Mouse (Mus musculus) heart, embryonic 11.5 days (tissue): ENCODE data around the gene Rbsn. TPM values are rescaled to one million over a fixed set of nuclear protein-coding genes. Genes with fewer than 3 reads are reported as not detected.
A peak's percentile ranks its signal among the peaks of the same experiment; 100 is the strongest.

ENCODE experiments used
- ATAC-seq: fragments of 200-750 bp; cut with Nextera tagmentation; replicated peaks from 2 replicates; pipeline ENCODE4 v1.8.0; 2017; ENCODE audit warnings: moderate library complexity; ENCODE audit not compliant: insufficient number of reproducible peaks, low FRiP score, low TSS enrichment
- H3K27ac ChIP-seq: fragments of 300-500 bp; sonication (generic); 2 replicates; pipeline ENCODE4 v1.5.1; 2014; ENCODE audit warnings: mild to moderate bottlenecking, low read depth, low read length
- H3K27me3 ChIP-seq: fragments of 300-500 bp; sonication (generic); 2 replicates; pipeline ENCODE4 v1.6.1; 2014; ENCODE audit warnings: mild to moderate bottlenecking, low read length, mixed read lengths; ENCODE audit not compliant: control insufficient read depth, insufficient read depth
- H3K36me3 ChIP-seq: fragments of 300-500 bp; sonication (generic); 2 replicates; pipeline ENCODE4 v1.6.1; 2014; ENCODE audit warnings: mild to moderate bottlenecking, low read length, moderate library complexity, mixed read lengths; ENCODE audit not compliant: control insufficient read depth, insufficient read depth
- H3K4me1 ChIP-seq: fragments of 300-500 bp; sonication (generic); 2 replicates; pipeline ENCODE4 v1.6.1; 2014; ENCODE audit warnings: low read length; ENCODE audit not compliant: control insufficient read depth, insufficient read depth
- H3K4me2 ChIP-seq: fragments of 300-500 bp; sonication (generic); 2 replicates; pipeline ENCODE4 v1.6.1; 2014; ENCODE audit warnings: mild to moderate bottlenecking, moderate library complexity
- H3K4me3 ChIP-seq: fragments of 300-500 bp; sonication (generic); 2 replicates; pipeline ENCODE4 v1.5.1; 2014; ENCODE audit warnings: low read depth, low read length
- H3K9ac ChIP-seq: fragments of 300-500 bp; sonication (generic); 2 replicates; pipeline ENCODE4 v1.6.1; 2014; ENCODE audit warnings: mild to moderate bottlenecking, low read depth, low read length, moderate library complexity
- H3K9me3 ChIP-seq: fragments of 300-500 bp; sonication (generic); replicated peaks from 2 replicates; pipeline ENCODE4 v1.6.1; 2016; ENCODE audit warnings: low read length; ENCODE audit not compliant: control insufficient read depth
- WGBS: fragments of 180-500 bp; shearing (Covaris S2); extraction: QIAGEN DNeasy Blood & Tissue Kit; methylation state at CpG from one replicate; pipeline ENCODE4 v1.1.7; 2014; ENCODE audit not compliant: insufficient replicate concordance; 5-methylcytosine and 5-hydroxymethylcytosine counted together
- polyA plus RNA-seq: library from polyadenylated mRNA; unstranded; fragments of >200 nt; fragmentation: Nextera tagmentation; extraction: Ambion mirVana; gene quantifications from 2 replicates; pipeline ENCODE4 v1.2.1, GENCODE M21; 2014

Gene Rbsn
- polyA plus RNA-seq, 1 experiment from 2014 or later = 12.3 TPM

- Histone ChIP-seq H3K9ac (no peak overlapping the region), H3K27ac (no peak overlapping the region), H3K4me1 (no peaks in the 10 kb centered on the region), H3K9me3 (no peaks in the 10 kb centered on the region), H3K36me3 (no peaks in the 10 kb centered on the region), H3K27me3 (no peaks in the 10 kb centered on the region), H3K4me3 (no peak overlapping the region), H3K4me2 (no peak overlapping the region)
- WGBS = 56% methylated on average over 12 of the region's 12 CpGs
- no peak for ATAC-seq
Measured at GRCm38 (mm10) chr6:92235036-92235435, 20.3 kb upstream of the Rbsn start.

GRCm38 (mm10) chr6:92231762-92232161, 17.0 kb upstream of the Rbsn start:
- Histone ChIP-seq H3K27ac (no peak overlapping the region), H3K9me3 (no peaks in the 10 kb centered on the region), H3K27me3 (no peaks in the 10 kb centered on the region; the same call in 1 of the 2 replicates), H3K4me2 (no peak overlapping the region), H3K4me1 (no peaks in the 10 kb centered on the region), H3K9ac (no peak overlapping the region), H3K4me3 (no peak overlapping the region), H3K36me3 (no peaks in the 10 kb centered on the region)
- ATAC-seq = no peak
- WGBS = 55% methylated on average over 4 of the region's 4 CpGs

GRCm38 (mm10) chr6:92231356-92231755, 16.6 kb upstream of the Rbsn start:
- WGBS = 58% methylated on average over 1 of the region's 1 CpGs

GRCm38 (mm10) chr6:92229586-92229985, 14.9 kb upstream of the Rbsn start:
- no peaks in the 10 kb centered on the region for H3K9me3 ChIP-seq
- no peaks in the 10 kb centered on the region for H3K4me1 ChIP-seq
- 81% methylated on average over 2 of the region's 2 CpGs for WGBS
- no peak overlapping the region for H3K4me3 ChIP-seq
- H3K36me3 ChIP-seq = no peaks in the 10 kb centered on the region
- no peak overlapping the region for H3K4me2 ChIP-seq
- no peak overlapping the region for H3K27ac ChIP-seq
- no peaks in the 10 kb centered on the region; the same call in 1 of the 2 replicates for H3K27me3 ChIP-seq
- ATAC-seq = no peak
- no peak overlapping the region for H3K9ac ChIP-seq

More at GRCm38 (mm10) chr6:92231356-92231755, 16.6 kb upstream of the Rbsn start:
- ATAC-seq = no peak
- Histone ChIP-seq H3K4me2 (no peak overlapping the region), H3K4me1 (no peaks in the 10 kb centered on the region), H3K9me3 (no peaks in the 10 kb centered on the region), H3K27ac (no peak overlapping the region), H3K36me3 (no peaks in the 10 kb centered on the region), H3K4me3 (no peak overlapping the region), H3K27me3 (no peaks in the 10 kb centered on the region; the same call in 1 of the 2 replicates), H3K9ac (no peak overlapping the region)

GRCm38 (mm10) chr6:92229103-92229502, 14.4 kb upstream of the Rbsn start:
- Histone ChIP-seq H3K4me3 (no peak overlapping the region), H3K27me3 (no peaks in the 10 kb centered on the region; the same call in 1 of the 2 replicates), H3K27ac (no peak overlapping the region), H3K36me3 (no peaks in the 10 kb centered on the region), H3K9me3 (no peaks in the 10 kb centered on the region), H3K4me2 (no peak overlapping the region), H3K4me1 (no peaks in the 10 kb centered on the region), H3K9ac (no peak overlapping the region)
- ATAC-seq = no peak

- no peaks in the 10 kb centered on the region for H3K36me3 ChIP-seq
- 62% methylated on average over 1 of the region's 1 CpGs for WGBS
Measured at GRCm38 (mm10) chr6:92224981-92225380, 10.3 kb upstream of the Rbsn start.

GRCm38 (mm10) chr6:92222021-92222420, 7.3 kb upstream of the Rbsn start:
- H3K9ac ChIP-seq = 0 out of 2 replicates have a peak overlapping the region, but pooled peaks have one; percentile 16
- H3K27me3 ChIP-seq = no peaks in the 10 kb centered on the region
- no peak overlapping the region for H3K4me2 ChIP-seq
- H3K27ac ChIP-seq = no peak overlapping the region
- no peak for ATAC-seq
- no peak overlapping the region for H3K4me3 ChIP-seq
- H3K36me3 ChIP-seq = no peaks in the 10 kb centered on the region
- no peaks in the 10 kb centered on the region for H3K9me3 ChIP-seq
- 65% methylated on average over 3 of the region's 3 CpGs for WGBS
- no peaks in the 10 kb centered on the region; the same call in 1 of the 2 replicates for H3K4me1 ChIP-seq

More at GRCm38 (mm10) chr6:92224981-92225380, 10.3 kb upstream of the Rbsn start:
- no peak overlapping the region for H3K27ac ChIP-seq
- no peak overlapping the region for H3K4me3 ChIP-seq
- H3K4me1 ChIP-seq = no peaks in the 10 kb centered on the region; the same call in 1 of the 2 replicates
- no peak overlapping the region for H3K4me2 ChIP-seq
- no peak overlapping the region for H3K9ac ChIP-seq
- H3K9me3 ChIP-seq = no peaks in the 10 kb centered on the region
- no peaks in the 10 kb centered on the region; the same call in 1 of the 2 replicates for H3K27me3 ChIP-seq
- ATAC-seq = no peak

GRCm38 (mm10) chr6:92221604-92222003, 6.9 kb upstream of the Rbsn start:
- ATAC-seq = no peak

GRCm38 (mm10) chr6:92219445-92219844, 4.7 kb upstream of the Rbsn start:
- H3K9me3 ChIP-seq = no peaks in the 10 kb centered on the region
- H3K36me3 ChIP-seq = no peaks in the 10 kb centered on the region
- H3K27me3 ChIP-seq = no peaks in the 10 kb centered on the region
- H3K9ac ChIP-seq = no peak overlapping the region
- no peaks in the 10 kb centered on the region; the same call in 1 of the 2 replicates for H3K4me1 ChIP-seq
- H3K4me2 ChIP-seq = no peak overlapping the region
- WGBS = 40% methylated on average over 3 of the region's 3 CpGs
- no peak overlapping the region for H3K4me3 ChIP-seq
- no peak for ATAC-seq
- no peak overlapping the region for H3K27ac ChIP-seq

More at GRCm38 (mm10) chr6:92221604-92222003, 6.9 kb upstream of the Rbsn start:
- Histone ChIP-seq H3K9me3 (no peaks in the 10 kb centered on the region), H3K4me1 (no peaks in the 10 kb centered on the region; the same call in 1 of the 2 replicates), H3K4me3 (no peak overlapping the region), H3K27me3 (no peaks in the 10 kb centered on the region), H3K36me3 (no peaks in the 10 kb centered on the region), H3K27ac (no peak overlapping the region), H3K9ac (no peak overlapping the region), H3K4me2 (no peak overlapping the region)
- 69% methylated on average over 6 of the region's 6 CpGs for WGBS
